Mouse (Mus musculus) Patski (cell line): ENCODE measurements around the gene Hunk. TPM values are rescaled to one million over a fixed set of nuclear protein-coding genes. Genes with fewer than 3 reads are reported as not detected.

Experiments used
- ATAC-seq: fragments of 100-300 bp; one replicate; pipeline ENCODE4 v1.8.0; 2021
- CTCF ChIA-PET: fragments of 350-600 bp; sonication (Branson Sonifier 250); formaldehyde crosslinking; loops from one replicate; lab custom pipeline; 2022; ENCODE audit warnings: inconsistent platforms; lab: Charles Lee
- POLR2A ChIA-PET: fragments of 350-600 bp; sonication (Branson Sonifier 250); formaldehyde crosslinking; loops from one replicate; lab custom pipeline; 2022; ENCODE audit warnings: antibody characterized with exemption, inconsistent platforms; lab: Charles Lee
- DNase-seq: peaks from one replicate; pipeline ENCODE4 v3.0.0-alpha.2; 2011; ENCODE audit warnings: low read depth, low spot score
- H3K27me3 ChIP-seq: fragments of 371-371 bp; one replicate; pipeline ENCODE4 v1.5.1; 2021
- CTCF ChIP-seq: fragments of 100-300 bp; IDR thresholded peaks from one replicate; pipeline ENCODE4 v1.5.1; 2021
- in situ Hi-C: fragments of 300-500 bp; cut with MboI; formaldehyde crosslinking; loops from 3 replicates; pipeline ENCODE4 v1.11.1; 2018; ENCODE audit warnings: low pct_unique_long_range_greater_than_20kb, mixed read lengths
- polyA plus RNA-seq: library from polyadenylated mRNA; unstranded; gene quantifications from one replicate; pipeline ENCODE4 v1.2.3, GENCODE M21; 2021

The Hunk gene
- polyA plus RNA-seq, 1 experiment from 2014 or later: 11.2 TPM

GRCm38 (mm10) chr16:90546591-90546990 lies 160.8 kb downstream of the Hunk start:
- DNase-seq (no peak), ATAC-seq (no peak)
- POLR2A ChIA-PET: no interaction called here
- no peak for TF ChIP-seq CTCF
- in situ Hi-C loops: no loop called here
- no peaks in the 10 kb centered on the region for H3K27me3 ChIP-seq
- CTCF ChIA-PET: no interaction called here

GRCm38 (mm10) chr16:90547996-90548395 lies 162.2 kb downstream of the Hunk start:
- in situ Hi-C loops: no loop called here
- no peak for ATAC-seq
- ChIA-PET POLR2A (no interaction called here), CTCF (no interaction called here)
- DNase-seq: no peak
- TF ChIP-seq CTCF: no peak
- H3K27me3 ChIP-seq: no peaks in the 10 kb centered on the region

Other genes with a start within 250 kb of the Hunk start
- 10.8 TPM for gene Tiam1, start 242.2 kb upstream of the Hunk start, polyA plus RNA-seq
- gene Sod1, start 165.3 kb upstream of the Hunk start, polyA plus RNA-seq: 720 TPM
- 31.4 TPM for gene Scaf4, start 101.5 kb upstream of the Hunk start, polyA plus RNA-seq